Mouse (Mus musculus): ENCODE measurements at regions not wholly inside any gene's neighbourhood (a gene's known extent, or its start where the extent isn't known, plus 50 kb on each side); places are given as distances from the start of the nearest gene placed in this dataset.

DNA sequence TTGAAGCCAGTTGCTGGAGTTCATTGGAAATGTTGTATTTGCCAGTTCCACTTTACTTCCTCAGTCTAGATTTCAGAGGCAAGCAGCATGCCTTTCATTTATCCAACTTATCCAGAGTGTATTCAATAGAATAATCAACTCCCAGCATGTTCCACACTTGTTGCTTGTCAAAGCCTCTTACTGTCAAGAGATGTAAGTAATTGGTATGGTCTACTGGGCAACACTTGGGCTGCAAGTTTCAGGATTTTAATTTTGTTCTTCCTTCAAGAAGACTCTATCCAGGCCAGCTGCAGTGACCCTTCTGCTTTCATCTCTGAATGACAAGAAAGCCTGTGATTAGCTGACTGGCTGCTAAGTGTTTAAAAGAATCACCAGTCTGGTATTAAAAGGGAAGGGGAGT, 3131.6 kb upstream of the Lrrc6 start:
- Histone ChIP-seq H3K4me3 (no peak overlapping the region), H3K4me1 (no peaks in the 10 kb centered on the region), H3K36me3 (no peaks in the 10 kb centered on the region), H3K27me3 (ENCODE audit: insufficient read depth, poor library complexity, severe bottlenecking) (no peaks in the 10 kb centered on the region), H3K9me3 (no peaks in the 10 kb centered on the region), H3K27ac (no peak overlapping the region)
- DNase-seq (ENCODE audit: low spot score) = no peak

DNA sequence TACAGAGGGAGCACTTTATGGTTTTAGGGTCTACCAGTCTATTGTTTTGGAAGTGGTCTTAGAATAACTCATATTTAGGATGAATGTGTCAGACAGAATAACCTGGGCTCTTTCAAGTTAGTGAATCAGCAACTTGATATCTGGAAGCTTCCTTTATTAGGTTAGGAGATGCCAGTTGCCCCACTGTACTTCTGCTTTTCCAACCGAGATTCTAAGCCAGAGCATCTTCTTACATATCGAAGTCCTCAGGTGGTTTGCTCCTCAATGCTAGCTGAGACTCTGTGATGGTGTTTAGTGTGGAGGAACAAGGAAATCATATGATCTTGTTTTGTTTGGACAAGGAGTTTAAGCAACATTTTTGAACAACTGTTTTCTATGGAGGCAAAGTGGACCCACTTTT, 3117.3 kb upstream of the Lrrc6 start:
- H3K4me3 ChIP-seq = no peak overlapping the region
- 74% methylated on average over 2 of the region's 2 CpGs for WGBS

DNA sequence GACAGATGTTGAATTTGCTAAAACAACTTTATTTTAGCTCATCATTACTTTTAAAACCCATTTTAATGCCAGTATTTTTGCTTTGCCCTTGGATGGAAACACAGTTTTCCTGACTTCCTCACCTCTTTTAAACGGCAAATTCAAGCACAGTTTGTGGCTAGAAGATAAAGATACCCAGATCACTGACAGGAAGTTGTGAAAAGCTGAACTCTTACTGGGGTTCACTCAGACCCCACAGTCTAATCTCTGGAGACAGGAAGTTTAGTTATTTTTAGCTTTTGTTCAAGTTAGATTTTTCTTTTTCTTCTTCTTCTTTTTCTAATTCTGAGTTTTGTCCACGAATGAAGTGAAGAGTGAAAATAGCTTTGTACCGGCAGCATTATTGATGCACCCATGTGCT, 3113.3 kb upstream of the Lrrc6 start:
- WGBS = 65% methylated on average over 3 of the region's 3 CpGs
- Histone ChIP-seq H3K27me3 (ENCODE audit: insufficient read depth, poor library complexity, severe bottlenecking) (no peaks in the 10 kb centered on the region), H3K36me3 (no peaks in the 10 kb centered on the region), H3K4me1 (no peaks in the 10 kb centered on the region), H3K9me3 (no peaks in the 10 kb centered on the region), H3K27ac (no peak overlapping the region), H3K4me3 (no peak overlapping the region)
- no peak for DNase-seq (ENCODE audit: low spot score)

More for the DNA sequence above, 3117.3 kb upstream of the Lrrc6 start:
- no peak for DNase-seq (ENCODE audit: low spot score)
- Histone ChIP-seq H3K9me3 (no peaks in the 10 kb centered on the region), H3K36me3 (no peaks in the 10 kb centered on the region), H3K4me1 (no peaks in the 10 kb centered on the region), H3K27me3 (ENCODE audit: insufficient read depth, poor library complexity, severe bottlenecking) (no peaks in the 10 kb centered on the region), H3K27ac (no peak overlapping the region)

DNA sequence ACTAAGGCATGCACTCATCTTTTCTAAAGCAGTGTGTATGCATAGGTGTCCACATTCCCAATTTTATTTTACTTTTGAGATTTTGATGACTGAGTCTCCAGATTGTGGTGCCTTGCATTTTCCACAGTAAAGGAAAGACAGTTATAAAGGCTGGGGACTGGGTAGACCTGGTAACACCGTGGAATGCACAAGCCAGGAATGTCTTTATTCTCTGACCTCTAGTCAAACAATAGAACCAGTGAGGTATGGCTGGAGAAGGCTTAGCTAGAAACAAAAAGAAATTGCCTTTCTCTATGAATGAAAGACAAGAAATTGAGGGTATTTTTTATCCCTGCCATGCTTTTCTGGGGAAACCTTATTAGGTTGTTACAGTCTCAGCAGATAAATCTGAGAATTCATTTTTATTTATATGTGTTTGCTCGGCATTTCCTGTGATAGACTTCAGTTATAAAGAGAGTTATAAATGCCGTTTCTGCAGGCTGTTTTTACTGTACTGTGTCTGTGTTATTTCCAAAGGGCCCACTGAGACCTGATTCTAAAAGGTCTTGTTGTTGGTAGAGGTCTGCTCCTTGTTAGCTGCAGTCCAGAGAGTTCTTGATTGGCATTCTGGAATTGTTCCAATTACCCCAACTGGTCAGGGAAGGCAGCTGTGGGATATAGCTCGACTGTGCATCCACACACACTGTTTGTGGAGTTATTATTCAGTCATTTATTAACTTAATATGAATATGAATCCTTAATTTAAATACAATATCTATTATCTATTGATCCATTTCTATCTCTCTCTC, 3090.7 kb upstream of the Lrrc6 start:
- H3K27ac ChIP-seq = no peak overlapping the region
- H3K4me3 ChIP-seq = no peak overlapping the region
- H3K4me1 ChIP-seq = no peaks in the 10 kb centered on the region
- no peaks in the 10 kb centered on the region for H3K9me3 ChIP-seq
- H3K27me3 ChIP-seq (ENCODE audit: insufficient read depth, poor library complexity, severe bottlenecking) = no peaks in the 10 kb centered on the region
- 53% methylated on average over 4 of the region's 4 CpGs for WGBS
- DNase-seq (ENCODE audit: low spot score) = no peak
- no peaks in the 10 kb centered on the region for H3K36me3 ChIP-seq

DNA sequence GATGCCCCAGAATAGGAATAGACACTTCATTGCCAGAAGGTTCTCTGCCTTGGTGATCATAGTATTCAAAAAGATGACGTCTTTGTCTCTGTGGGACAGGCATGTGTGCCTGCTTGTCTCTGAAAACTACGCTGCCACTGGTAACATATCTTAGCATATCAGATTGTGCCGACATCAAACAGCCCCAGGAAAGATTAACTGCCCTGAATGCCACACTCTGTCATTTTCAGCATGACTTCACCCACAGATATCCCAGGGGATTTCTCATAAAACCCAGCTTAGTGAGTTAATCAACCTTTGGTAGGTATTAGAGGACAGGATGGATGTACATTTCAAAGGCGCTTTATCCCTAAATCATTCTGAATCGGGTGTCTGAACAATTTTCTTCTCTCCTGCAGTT, 3087.4 kb upstream of the Lrrc6 start:
- DNase-seq (ENCODE audit: low spot score) = no peak

DNA sequence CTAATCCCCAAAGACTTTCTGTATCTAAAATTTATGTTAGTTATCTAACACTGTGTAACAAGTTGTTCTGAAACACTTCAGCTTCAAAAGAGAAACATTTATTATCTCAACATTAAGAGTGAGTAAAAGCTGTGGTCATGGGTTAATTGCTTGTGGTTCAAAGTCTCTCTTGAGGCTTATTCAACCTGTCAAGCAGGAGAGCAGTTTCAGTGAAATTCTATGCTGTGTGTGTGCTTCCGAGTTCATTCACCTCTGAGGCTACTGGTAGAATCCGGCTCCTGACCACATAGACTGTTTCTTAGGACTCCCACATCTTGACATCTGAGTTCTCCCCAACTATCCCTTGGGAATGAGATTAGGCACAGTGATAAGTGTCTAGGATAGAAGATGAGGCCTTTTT, 3076.0 kb upstream of the Lrrc6 start:
- DNase-seq (ENCODE audit: low spot score) = no peak
- no peaks in the 10 kb centered on the region for H3K9me3 ChIP-seq
- no peaks in the 10 kb centered on the region for H3K36me3 ChIP-seq
- H3K4me3 ChIP-seq = no peak overlapping the region
- H3K4me1 ChIP-seq = no peaks in the 10 kb centered on the region
- 65% methylated on average over 2 of the region's 2 CpGs for WGBS
- no peak overlapping the region for H3K27ac ChIP-seq
- no peaks in the 10 kb centered on the region for H3K27me3 ChIP-seq (ENCODE audit: insufficient read depth, poor library complexity, severe bottlenecking)

More for the DNA sequence above, 3087.4 kb upstream of the Lrrc6 start:
- Histone ChIP-seq H3K36me3 (no peaks in the 10 kb centered on the region), H3K4me1 (no peaks in the 10 kb centered on the region), H3K27me3 (ENCODE audit: insufficient read depth, poor library complexity, severe bottlenecking) (no peaks in the 10 kb centered on the region), H3K9me3 (no peaks in the 10 kb centered on the region), H3K27ac (no peak overlapping the region), H3K4me3 (no peak overlapping the region)
- WGBS = 67% methylated on average over 5 of the region's 5 CpGs

DNA sequence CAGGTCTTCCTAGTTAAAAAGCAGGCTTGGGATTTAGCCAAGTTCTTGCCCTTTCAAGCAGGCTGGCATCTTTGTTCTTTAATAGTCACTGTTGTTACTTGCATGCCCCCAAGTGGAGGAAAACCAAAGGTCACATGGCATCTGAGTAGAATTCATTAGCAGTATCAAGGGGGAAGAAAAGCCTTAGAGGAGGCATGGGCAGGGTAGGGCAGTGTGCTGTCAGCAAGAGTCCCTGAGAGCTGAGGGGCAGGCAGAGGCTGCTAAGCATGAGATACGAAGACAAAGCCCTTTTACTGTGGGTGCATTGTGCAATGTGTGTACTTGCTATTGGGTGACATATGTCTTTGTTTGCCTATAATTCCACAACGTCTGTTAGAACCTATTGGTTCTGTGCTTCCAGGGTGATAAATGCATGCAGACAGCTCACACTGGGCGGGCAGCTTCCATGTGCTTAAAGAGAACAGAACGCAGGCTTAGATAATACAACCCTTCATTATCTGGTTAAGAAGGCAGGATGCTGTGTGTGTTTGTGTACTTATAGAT, 3075.0 kb upstream of the Lrrc6 start:
- Histone ChIP-seq H3K27ac (no peak overlapping the region), H3K4me1 (no peaks in the 10 kb centered on the region), H3K27me3 (ENCODE audit: insufficient read depth, poor library complexity, severe bottlenecking) (no peaks in the 10 kb centered on the region), H3K36me3 (no peaks in the 10 kb centered on the region), H3K4me3 (no peak overlapping the region), H3K9me3 (no peaks in the 10 kb centered on the region)
- DNase-seq (ENCODE audit: low spot score) = no peak
- 46% methylated on average over 4 of the region's 4 CpGs for WGBS

DNA sequence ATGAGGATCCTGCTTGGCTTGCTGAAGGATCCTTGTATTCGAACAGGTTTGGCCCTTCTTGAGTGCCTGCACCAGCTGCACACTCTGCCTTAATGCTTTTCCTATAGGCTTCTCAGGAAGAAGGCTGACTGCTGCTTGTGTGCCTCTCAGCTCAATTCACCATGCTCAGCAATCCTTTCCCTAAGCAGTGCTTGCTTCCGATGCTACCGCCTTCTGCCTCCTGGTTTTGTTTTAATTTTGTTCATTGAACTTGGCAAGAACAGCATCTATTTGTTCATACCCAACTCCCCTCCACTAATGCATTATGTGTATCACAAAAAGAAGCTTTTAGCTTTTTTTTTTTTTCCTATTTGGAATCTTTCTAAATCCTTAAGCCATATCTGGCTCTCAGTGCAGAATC, 3053.5 kb upstream of the Lrrc6 start:
- Histone ChIP-seq H3K27ac (no peak overlapping the region), H3K4me1 (no peaks in the 10 kb centered on the region), H3K36me3 (no peaks in the 10 kb centered on the region), H3K9me3 (no peaks in the 10 kb centered on the region), H3K4me3 (no peak overlapping the region), H3K27me3 (ENCODE audit: insufficient read depth, poor library complexity, severe bottlenecking) (no peaks in the 10 kb centered on the region)
- no peak for DNase-seq (ENCODE audit: low spot score)
- 82% methylated on average over 3 of the region's 3 CpGs for WGBS

DNA sequence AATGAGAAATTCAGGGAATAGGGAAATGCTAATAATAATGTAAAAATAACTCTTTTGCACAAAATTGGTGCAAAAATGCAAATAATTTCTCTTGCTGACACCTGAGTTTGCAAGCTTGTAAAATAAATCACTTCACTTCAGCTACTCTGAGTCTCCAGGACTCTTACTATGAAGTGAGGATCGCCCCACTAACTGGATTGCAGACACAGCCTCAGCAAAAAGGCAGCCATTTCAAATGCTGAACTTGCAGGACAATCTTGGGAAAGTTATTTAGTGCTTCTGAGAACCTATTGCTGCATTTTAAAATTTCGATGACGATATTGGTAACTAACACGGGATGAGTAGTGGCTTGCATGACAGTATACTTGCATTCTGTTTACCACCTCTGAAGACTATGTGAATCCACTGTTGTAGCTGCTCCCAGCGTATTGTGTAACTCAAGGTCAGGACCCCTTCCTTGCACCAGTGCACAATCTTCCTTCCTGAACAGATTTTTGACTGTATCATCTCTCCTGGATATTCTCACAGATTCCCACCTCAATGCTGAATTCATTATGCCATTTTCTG, 3051.4 kb upstream of the Lrrc6 start:
- whole genome bisulfite sequencing = 81% methylated on average over 5 of the region's 5 CpGs
- Histone ChIP-seq H3K4me1 (no peaks in the 10 kb centered on the region), H3K27me3 (ENCODE audit: insufficient read depth, poor library complexity, severe bottlenecking) (no peaks in the 10 kb centered on the region), H3K9me3 (no peaks in the 10 kb centered on the region), H3K27ac (no peak overlapping the region), H3K36me3 (no peaks in the 10 kb centered on the region), H3K4me3 (no peak overlapping the region)
- DNase-seq (ENCODE audit: low spot score) = no peak

DNA sequence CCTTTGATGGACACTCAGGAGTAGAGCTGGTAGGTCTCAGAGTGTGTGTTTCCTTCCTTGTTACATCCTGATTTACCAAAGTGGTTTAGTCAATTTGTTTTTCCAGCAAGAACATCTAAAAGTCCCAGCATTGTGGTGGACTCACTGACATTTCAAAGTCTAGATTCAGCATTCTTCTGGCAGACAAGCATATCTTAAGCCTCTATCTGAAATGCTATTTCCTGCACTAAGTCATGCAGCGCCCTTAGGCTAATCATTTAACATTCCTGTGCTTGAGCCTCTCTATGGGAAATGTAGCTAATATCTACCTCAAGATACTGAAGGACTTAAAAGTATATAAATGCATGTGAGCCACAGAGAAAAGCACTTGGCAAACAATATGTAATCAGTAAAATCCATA, 3050.3 kb upstream of the Lrrc6 start:
- Histone ChIP-seq H3K4me1 (no peaks in the 10 kb centered on the region), H3K9me3 (no peaks in the 10 kb centered on the region), H3K36me3 (no peaks in the 10 kb centered on the region), H3K27me3 (ENCODE audit: insufficient read depth, poor library complexity, severe bottlenecking) (no peaks in the 10 kb centered on the region), H3K4me3 (no peak overlapping the region), H3K27ac (no peak overlapping the region)
- DNase-seq (ENCODE audit: low spot score) = no peak
- 40% methylated on average over 1 of the region's 1 CpGs for WGBS

DNA sequence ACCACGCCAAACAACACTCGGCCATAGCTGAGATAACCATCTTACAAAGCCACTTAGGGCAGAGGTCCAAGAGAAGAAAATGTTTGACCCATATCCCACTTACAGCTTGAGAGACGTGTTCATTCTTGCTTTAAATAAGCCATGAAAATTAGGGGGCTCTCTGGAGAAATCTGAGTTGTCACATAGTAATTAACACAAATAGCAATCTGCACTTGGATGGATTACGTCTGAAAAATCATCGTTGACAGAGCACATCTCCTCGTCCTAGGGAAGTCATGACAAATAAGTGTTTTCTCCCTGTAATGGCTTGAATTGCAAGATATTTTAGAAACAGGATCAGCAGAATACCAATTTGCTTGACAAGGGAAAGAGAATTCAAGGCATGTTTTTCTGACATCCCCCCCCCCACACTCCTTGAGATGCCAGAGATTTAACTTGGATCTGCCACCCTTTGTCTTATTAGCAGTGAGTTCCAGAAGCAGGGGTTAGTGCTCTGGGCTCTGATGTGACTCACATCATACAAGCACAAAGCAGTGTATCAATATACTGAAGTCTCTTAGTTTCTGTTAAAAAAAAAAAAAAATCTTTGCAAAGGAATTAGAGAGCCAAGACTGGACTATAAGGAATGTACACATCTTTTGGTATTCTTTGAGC, 3025.9 kb upstream of the Lrrc6 start:
- H3K36me3 ChIP-seq = no peaks in the 10 kb centered on the region
- 65% methylated on average over 6 of the region's 6 CpGs for WGBS
- no peaks in the 10 kb centered on the region for H3K9me3 ChIP-seq
- no peak overlapping the region for H3K27ac ChIP-seq
- H3K27me3 ChIP-seq (ENCODE audit: insufficient read depth, poor library complexity, severe bottlenecking) = no peaks in the 10 kb centered on the region
- no peak for DNase-seq (ENCODE audit: low spot score)
- H3K4me3 ChIP-seq = no peak overlapping the region
- no peaks in the 10 kb centered on the region for H3K4me1 ChIP-seq

DNA sequence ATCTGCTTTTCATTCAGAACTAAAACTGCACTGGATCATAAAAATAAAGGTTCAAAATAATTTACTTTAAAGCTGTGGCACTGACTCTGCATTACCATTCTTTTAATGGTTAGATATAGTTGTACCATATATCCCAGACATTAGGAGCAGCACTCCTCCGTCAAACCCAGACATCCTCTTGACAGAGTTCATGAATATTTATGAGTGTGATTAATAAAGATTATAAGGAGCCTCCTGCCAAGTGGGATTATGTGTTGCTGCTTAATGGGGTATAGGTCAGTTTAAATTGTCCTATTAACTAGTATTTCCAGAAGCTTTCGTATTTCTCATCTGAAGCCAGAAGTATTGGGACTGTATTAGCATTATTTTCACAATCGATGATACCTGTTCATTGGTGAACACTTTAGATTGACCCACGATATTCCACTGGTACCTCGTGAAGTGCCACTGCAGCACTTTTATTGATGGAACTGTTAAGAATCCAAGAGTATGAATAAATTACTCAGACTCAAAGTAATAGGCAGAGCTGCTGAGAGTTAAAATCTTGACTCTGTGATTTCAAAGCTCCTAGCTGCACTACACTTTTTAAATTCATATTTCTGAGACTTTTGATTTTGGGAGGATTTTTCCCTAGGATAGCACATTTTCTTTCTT, 2983.8 kb upstream of the Lrrc6 start:
- H3K9me3 ChIP-seq = no peaks in the 10 kb centered on the region
- H3K4me3 ChIP-seq = no peak overlapping the region
- no peak for DNase-seq (ENCODE audit: low spot score)
- H3K27me3 ChIP-seq (ENCODE audit: insufficient read depth, poor library complexity, severe bottlenecking) = no peaks in the 10 kb centered on the region
- no peaks in the 10 kb centered on the region for H3K36me3 ChIP-seq
- WGBS = 81% methylated on average over 5 of the region's 5 CpGs
- H3K4me1 ChIP-seq = no peaks in the 10 kb centered on the region
- no peak overlapping the region for H3K27ac ChIP-seq

DNA sequence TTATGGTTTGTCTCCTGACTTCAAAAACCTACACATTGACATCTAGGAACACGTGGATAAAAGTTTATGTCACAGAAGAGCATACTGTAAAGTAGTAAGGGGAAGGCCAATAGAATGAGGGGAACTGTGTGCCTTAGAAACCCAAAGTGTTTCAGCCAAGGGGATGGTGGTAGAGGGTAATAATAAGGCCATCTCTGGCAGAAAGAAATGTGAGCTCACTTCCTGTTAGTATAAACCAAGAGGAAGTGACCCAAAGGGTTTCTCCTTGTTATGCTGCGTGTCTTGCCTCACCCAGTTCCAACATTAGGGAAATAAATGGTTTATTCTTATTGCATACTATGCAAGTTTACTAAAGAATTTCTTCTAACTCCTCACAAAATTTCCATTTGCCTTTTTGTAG, 2982.4 kb upstream of the Lrrc6 start:
- no peaks in the 10 kb centered on the region for H3K27me3 ChIP-seq (ENCODE audit: insufficient read depth, poor library complexity, severe bottlenecking)
- WGBS = 68% methylated on average over 2 of the region's 2 CpGs
- DNase-seq (ENCODE audit: low spot score) = no peak
- no peaks in the 10 kb centered on the region for H3K36me3 ChIP-seq
- no peak overlapping the region for H3K4me3 ChIP-seq
- no peaks in the 10 kb centered on the region for H3K4me1 ChIP-seq
- H3K27ac ChIP-seq = no peak overlapping the region
- H3K9me3 ChIP-seq = no peaks in the 10 kb centered on the region

All from heart, embryonic 10.5 days (tissue).